Mouse (Mus musculus) heart, embryonic 16.5 days (tissue): ENCODE results near the gene Cdkal1. TPM values are rescaled to one million over a fixed set of nuclear protein-coding genes. Genes with fewer than 3 reads are reported as not detected.

Experiments used
- ATAC-seq: fragments of 200-750 bp; cut with Nextera tagmentation; replicated peaks from 2 replicates; pipeline ENCODE4 v1.8.0; 2017; ENCODE audit warnings: moderate number of reproducible peaks; ENCODE audit not compliant: insufficient read depth, low FRiP score; ENCODE audit errors: extremely low read depth
- H3K27ac ChIP-seq: fragments of 300-500 bp; sonication (generic); 2 replicates; pipeline ENCODE4 v1.5.1; 2014; ENCODE audit warnings: mild to moderate bottlenecking, low read length, control low read depth, moderate library complexity
- H3K27me3 ChIP-seq: fragments of 300-500 bp; sonication (generic); 2 replicates; pipeline ENCODE4 v1.6.1; 2014; ENCODE audit warnings: low read length, mixed read lengths; ENCODE audit not compliant: control insufficient read depth, insufficient read depth
- H3K36me3 ChIP-seq: fragments of 300-500 bp; sonication (generic); 2 replicates; pipeline ENCODE4 v1.6.1; 2014; ENCODE audit not compliant: control insufficient read depth, insufficient read depth
- H3K4me1 ChIP-seq: fragments of 300-500 bp; sonication (generic); 2 replicates; pipeline ENCODE4 v1.6.1; 2014; ENCODE audit warnings: low read length, mixed read lengths; ENCODE audit not compliant: control insufficient read depth, insufficient read depth
- H3K4me2 ChIP-seq: fragments of 300-500 bp; sonication (generic); 2 replicates; pipeline ENCODE4 v1.6.1; 2014; ENCODE audit warnings: low read depth, mild to moderate bottlenecking, control low read depth, low read length
- H3K4me3 ChIP-seq: fragments of 300-500 bp; sonication (generic); 2 replicates; pipeline ENCODE4 v1.5.1; 2014; ENCODE audit warnings: mild to moderate bottlenecking, control low read depth, low read length
- H3K9ac ChIP-seq: fragments of 300-500 bp; sonication (generic); 2 replicates; pipeline ENCODE4 v1.6.1; 2014; ENCODE audit warnings: low read length, control low read depth
- H3K9me3 ChIP-seq: fragments of 300-500 bp; sonication (generic); replicated peaks from 2 replicates; pipeline ENCODE4 v1.6.1; 2016; ENCODE audit warnings: low read length; ENCODE audit not compliant: control insufficient read depth
- WGBS: fragments of 180-500 bp; shearing (Covaris S2); extraction: QIAGEN DNeasy Blood & Tissue Kit; methylation state at CpG from one replicate; pipeline ENCODE4 v1.1.7; 2014; 5-methylcytosine and 5-hydroxymethylcytosine counted together
- polyA plus RNA-seq: library from polyadenylated mRNA; unstranded; fragments of >200 nt; fragmentation: Nextera tagmentation; extraction: Ambion mirVana; gene quantifications from 2 replicates; pipeline ENCODE4 v1.2.1, GENCODE M21; 2015

Cdkal1 gene
- polyA plus RNA-seq, 1 experiment from 2014 or later = 27.2 TPM

DNA sequence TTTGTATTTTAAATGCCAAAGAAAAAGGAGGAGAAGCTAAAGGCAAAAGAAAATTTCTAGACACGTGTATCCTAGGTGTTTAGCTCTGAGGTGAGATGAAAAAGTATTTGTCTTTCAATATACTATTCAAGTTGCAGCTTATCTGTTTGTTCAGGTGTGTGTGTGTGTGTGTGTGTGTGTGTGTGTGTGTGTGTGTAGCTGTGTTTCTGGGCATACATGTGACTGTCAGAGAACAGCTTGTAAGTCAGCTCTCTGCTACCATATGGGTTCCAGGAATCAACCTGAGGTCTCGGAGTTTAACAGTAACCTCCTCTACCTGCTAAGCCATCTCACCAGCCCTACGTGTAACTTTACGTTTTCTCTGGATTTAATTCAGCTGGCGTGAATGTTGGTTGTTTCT is 76.0 kb downstream of the Cdkal1 start:
- Histone ChIP-seq H3K4me2 (no peak overlapping the region), H3K9ac (no peak overlapping the region), H3K4me3 (no peak overlapping the region), H3K4me1 (peaks cover 14% of the 10 kb centered on the region), H3K9me3 (no peaks in the 10 kb centered on the region), H3K27ac (no peak overlapping the region), H3K36me3 (no peaks in the 10 kb centered on the region), H3K27me3 (no peaks in the 10 kb centered on the region)
- 91% methylated on average over 5 of the region's 5 CpGs for WGBS
- ATAC-seq = no peak

DNA sequence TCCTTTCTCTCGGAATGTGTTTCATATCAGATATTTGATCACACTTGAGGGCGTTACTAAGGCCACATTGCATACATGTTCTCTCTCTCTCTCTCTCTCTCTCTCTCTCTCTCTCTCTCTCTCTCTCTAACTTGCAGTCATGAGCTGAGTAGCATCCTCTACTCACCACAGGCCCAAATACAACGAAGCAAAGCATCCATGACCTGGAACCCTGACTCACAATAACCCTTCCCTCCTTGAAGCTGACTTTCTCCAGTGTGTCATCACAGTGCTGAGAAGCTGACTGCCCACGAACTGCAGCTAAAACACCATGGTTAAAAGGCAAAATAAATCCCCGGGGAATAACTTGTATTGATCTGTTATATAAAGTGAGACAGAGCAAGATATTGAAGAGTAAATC is 76.4 kb downstream of the Cdkal1 start:
- no peaks in the 10 kb centered on the region for H3K27me3 ChIP-seq
- no peak for ATAC-seq
- H3K4me3 ChIP-seq = no peak overlapping the region
- no peaks in the 10 kb centered on the region for H3K9me3 ChIP-seq
- WGBS = 77% methylated on average over 5 of the region's 5 CpGs
- no peak overlapping the region for H3K27ac ChIP-seq
- peaks cover 15% of the 10 kb centered on the region for H3K4me1 ChIP-seq
- no peak overlapping the region for H3K4me2 ChIP-seq
- H3K9ac ChIP-seq = no peak overlapping the region
- no peaks in the 10 kb centered on the region for H3K36me3 ChIP-seq

DNA sequence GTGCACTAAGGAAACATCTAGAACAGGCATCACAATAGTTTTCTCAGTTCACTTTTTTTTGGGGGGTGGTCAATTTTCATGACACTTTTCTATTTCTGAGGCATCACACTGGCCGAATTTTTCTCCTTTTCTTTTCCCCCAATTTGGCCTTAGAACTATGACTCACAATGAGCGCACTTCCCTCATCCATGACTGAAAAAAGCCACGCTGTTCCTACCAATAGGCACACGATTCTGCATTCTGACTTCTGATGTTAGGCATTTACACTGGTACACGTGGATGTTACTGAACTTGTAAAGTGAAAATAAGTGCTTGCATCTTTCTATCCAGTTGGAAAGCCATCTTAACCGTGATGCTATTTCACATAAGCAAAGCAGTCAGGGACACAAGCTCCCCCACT is 77.3 kb downstream of the Cdkal1 start:
- no peak for ATAC-seq
- Histone ChIP-seq H3K4me3 (no peak overlapping the region), H3K9me3 (no peaks in the 10 kb centered on the region), H3K36me3 (no peaks in the 10 kb centered on the region), H3K4me2 (no peak overlapping the region), H3K27me3 (no peaks in the 10 kb centered on the region), H3K4me1 (peaks cover 23% of the 10 kb centered on the region), H3K27ac (no peak overlapping the region), H3K9ac (no peak overlapping the region)
- WGBS = 77% methylated on average over 6 of the region's 6 CpGs

DNA sequence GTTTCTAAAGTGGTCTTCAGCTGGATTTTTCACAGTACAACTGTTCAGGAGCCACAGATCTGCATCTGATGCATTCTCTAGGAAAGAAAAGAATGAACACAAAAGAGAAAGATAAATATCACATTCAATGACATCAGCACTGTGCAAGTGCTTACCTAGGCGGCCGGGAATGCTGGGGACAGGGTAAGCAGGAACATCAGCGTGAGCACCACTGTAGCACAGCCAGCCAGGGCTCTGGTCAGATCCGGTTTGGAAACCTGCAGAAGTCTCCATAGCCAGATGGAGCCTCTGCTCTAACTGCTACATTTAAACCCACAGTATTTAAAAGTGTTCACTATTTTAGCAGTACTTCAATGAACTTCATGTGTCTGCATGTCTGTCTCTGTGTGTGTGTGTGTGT is 78.2 kb downstream of the Cdkal1 start:
- ATAC-seq = no peak
- Histone ChIP-seq H3K27ac (no peak overlapping the region), H3K4me1 (peaks cover 21% of the 10 kb centered on the region), H3K27me3 (no peaks in the 10 kb centered on the region), H3K4me3 (no peak overlapping the region), H3K9ac (no peak overlapping the region), H3K36me3 (no peaks in the 10 kb centered on the region), H3K9me3 (no peaks in the 10 kb centered on the region), H3K4me2 (no peak overlapping the region)
- WGBS = 64% methylated on average over 4 of the region's 4 CpGs

DNA sequence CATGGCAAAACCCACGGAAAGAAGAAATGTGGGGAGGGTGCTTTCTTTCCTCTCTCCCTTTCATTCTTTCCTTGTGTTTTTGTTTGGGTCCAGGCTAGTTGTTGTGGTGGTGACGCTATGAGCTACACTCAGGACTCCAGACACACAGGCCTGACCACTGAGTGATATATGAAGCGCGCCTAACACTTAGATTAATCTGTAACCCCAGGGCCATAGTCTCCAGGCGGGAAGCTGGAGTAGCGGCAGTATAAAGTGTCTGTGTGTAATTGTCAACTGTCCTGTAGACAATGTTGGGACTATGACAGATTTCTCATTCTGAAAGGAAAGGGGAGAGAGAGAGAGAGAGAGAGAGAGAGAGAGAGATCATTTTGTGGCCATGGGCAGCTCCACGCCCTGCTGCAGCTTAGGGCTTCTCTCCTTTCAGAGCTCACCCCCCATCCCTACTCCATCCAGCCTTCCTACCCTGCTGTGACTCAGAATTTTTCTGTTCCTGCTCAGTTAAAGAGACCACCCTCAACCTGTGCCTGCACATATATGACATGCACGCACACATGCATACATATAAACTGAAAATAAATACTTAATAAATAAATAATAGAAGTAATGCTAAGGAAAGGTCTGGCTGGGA is 79.8 kb downstream of the Cdkal1 start:
- no peak overlapping the region for H3K4me3 ChIP-seq
- no peak overlapping the region for H3K9ac ChIP-seq
- no peaks in the 10 kb centered on the region for H3K9me3 ChIP-seq
- peaks cover 10% of the 10 kb centered on the region for H3K4me1 ChIP-seq
- no peak for ATAC-seq
- H3K36me3 ChIP-seq = no peaks in the 10 kb centered on the region
- no peak overlapping the region for H3K4me2 ChIP-seq
- H3K27me3 ChIP-seq = no peaks in the 10 kb centered on the region
- no peak overlapping the region for H3K27ac ChIP-seq
- 85% methylated on average over 8 of the region's 8 CpGs for WGBS

DNA sequence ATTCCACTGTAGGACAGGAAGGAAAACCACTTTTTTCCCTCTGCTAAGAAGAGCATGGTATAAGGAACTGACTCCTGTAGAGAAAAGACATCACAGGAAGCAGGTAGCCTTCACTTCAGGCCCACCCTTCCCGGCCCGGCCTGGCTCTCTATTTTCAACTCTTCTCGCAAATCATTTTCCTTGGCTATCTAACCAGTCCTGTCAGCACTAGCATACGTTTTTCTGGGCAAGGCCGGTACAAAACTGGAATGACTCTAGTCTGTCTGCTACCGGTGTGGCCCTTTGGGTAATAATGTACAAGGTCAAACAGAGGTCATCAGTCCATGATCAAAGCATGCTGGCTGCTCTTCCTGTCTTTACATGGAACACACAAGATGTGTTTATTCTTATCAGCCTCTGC is 81.9 kb downstream of the Cdkal1 start:
- 9% methylated on average over 6 of the region's 6 CpGs for WGBS
- ATAC-seq = no peak
- H3K4me2 ChIP-seq = no peak overlapping the region
- peak overlapping the region; percentile 56 for H3K27ac ChIP-seq
- H3K4me1 ChIP-seq = peaks cover 22% of the 10 kb centered on the region
- H3K4me3 ChIP-seq = no peak overlapping the region
- H3K9ac ChIP-seq = no peak overlapping the region
- H3K36me3 ChIP-seq = no peaks in the 10 kb centered on the region
- no peaks in the 10 kb centered on the region for H3K27me3 ChIP-seq
- H3K9me3 ChIP-seq = no peaks in the 10 kb centered on the region

DNA sequence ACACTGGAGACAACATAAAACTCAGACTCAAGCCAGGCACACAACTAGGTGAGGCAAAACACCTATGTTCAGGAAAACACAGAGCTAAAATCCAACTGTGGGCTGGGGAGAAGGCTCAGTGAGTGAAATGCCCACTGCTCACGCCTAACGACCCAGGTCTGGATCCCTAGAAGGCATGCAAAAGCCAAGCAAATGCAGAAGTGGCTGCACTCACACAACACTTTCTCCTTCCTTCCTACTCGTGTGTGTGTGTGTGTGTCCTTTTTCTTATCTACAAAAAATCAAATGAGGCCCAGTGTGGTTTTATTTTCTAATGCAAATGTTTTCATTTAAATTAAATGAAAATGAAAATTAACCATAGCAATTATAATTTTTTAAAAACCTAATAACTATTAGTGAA is 82.5 kb downstream of the Cdkal1 start:
- 57% methylated on average over 3 of the region's 3 CpGs for WGBS
- ATAC-seq = no peak

DNA sequence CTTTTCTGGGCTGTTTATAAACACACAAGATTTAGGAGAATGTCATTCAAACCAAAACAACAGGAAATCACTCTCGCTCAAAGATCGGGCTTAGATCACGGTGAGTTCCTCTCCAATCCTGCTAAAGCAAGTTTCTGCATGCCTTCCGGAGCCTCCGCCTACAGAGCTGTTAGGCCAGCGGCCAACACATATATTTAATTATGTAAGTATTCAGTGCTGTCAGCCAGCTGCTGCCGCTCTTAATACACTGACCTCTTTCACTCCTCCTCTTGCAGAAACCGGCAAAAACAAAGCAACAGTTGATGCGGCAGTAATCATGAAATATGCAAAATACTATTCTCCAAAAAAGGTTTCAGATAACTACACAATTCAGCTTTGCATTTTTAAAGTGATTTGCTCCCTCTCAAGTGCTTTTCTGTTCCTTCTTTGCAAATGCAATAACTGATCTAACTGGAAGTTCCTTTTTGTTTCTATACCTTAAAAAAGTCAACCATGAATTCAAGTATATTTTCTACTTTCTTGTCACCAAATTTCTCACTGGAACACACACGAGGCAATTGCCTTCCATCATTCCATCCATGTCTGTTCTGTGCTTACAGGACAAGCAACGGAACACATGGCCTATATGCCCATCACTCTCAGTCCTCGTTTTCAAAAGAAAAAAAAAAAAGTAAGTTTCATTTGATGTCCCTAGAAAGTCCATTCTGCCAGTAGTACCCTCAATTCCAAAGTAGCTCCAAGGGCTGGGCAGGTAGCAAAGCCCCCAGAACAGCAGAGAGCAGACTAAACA is 85.6 kb downstream of the Cdkal1 start:
- H3K9ac ChIP-seq = 0 out of 2 replicates have a peak overlapping the region, but pooled peaks have one; percentile 21
- peak overlapping the region; percentile 41; the same call in 1 of the 2 replicates for H3K4me2 ChIP-seq
- no peaks in the 10 kb centered on the region for H3K27me3 ChIP-seq
- H3K4me1 ChIP-seq = peaks cover 30% of the 10 kb centered on the region
- 30% methylated on average over 12 of the region's 12 CpGs for WGBS
- H3K36me3 ChIP-seq = no peaks in the 10 kb centered on the region
- H3K9me3 ChIP-seq = no peaks in the 10 kb centered on the region
- H3K27ac ChIP-seq = peak overlapping the region; percentile 67
- H3K4me3 ChIP-seq = peak overlapping the region; percentile 4; the same call in 1 of the 2 replicates
- peak; percentile 87 for ATAC-seq

More for the DNA sequence above, 82.5 kb downstream of the Cdkal1 start:
- no peak overlapping the region for H3K4me3 ChIP-seq
- no peak overlapping the region for H3K27ac ChIP-seq
- no peak overlapping the region for H3K9ac ChIP-seq
- H3K9me3 ChIP-seq = no peaks in the 10 kb centered on the region
- no peak overlapping the region for H3K4me2 ChIP-seq
- H3K4me1 ChIP-seq = peaks cover 26% of the 10 kb centered on the region
- H3K36me3 ChIP-seq = no peaks in the 10 kb centered on the region
- H3K27me3 ChIP-seq = no peaks in the 10 kb centered on the region

DNA sequence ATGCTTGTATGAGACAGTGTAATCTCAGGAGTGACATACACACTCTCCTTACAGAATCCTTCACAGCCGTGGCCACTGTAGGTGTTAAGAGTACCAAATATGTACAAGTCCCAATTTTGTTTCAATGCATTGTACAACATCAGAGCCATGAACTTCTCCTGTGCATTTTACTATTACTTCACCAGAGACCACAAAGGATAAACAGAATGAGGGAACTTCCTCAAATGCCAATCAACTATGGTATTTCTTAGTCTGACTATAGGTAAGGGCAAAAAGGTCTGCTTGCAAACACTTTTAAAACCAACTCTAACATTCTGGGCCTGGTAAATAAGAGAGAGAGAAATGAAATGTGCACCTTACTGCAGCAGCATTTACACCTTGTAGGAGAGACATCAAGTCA is 87.4 kb downstream of the Cdkal1 start:
- Histone ChIP-seq H3K4me1 (peaks cover 21% of the 10 kb centered on the region), H3K9ac (no peak overlapping the region), H3K4me2 (no peak overlapping the region), H3K36me3 (no peaks in the 10 kb centered on the region), H3K27me3 (no peaks in the 10 kb centered on the region), H3K27ac (no peak overlapping the region), H3K4me3 (no peak overlapping the region), H3K9me3 (no peaks in the 10 kb centered on the region)
- no peak for ATAC-seq
- 50% methylated on average over 1 of the region's 1 CpGs for WGBS
